Mouse (Mus musculus) adrenal gland, postnatal 4 days (tissue): ENCODE measurements around the gene Ccdc154. TPM values are rescaled to one million over a fixed set of nuclear protein-coding genes. Genes with fewer than 3 reads are reported as not detected.

Experiments used
- DNase-seq, 2 experiments: peaks; one replicate each; pipeline ENCODE4 v3.0.0; 2021 to 2022; ENCODE audit warnings: low spot score in 2 of 2, mixed read lengths in 2 of 2
- total RNA-seq, 2 experiments: library from RNA; stranded (reverse); gene quantifications; 2 replicates each; pipeline ENCODE4 v1.2.3; 2021

The Ccdc154 gene
- total RNA-seq, 2 experiments from 2014 or later = 0.20 to 0.25 TPM

GRCm38 (mm10) chr17:25184129-25184691 is 21.9 kb downstream of the Ccdc154 start, which contains the start of gene BC003965:
Gene BC003965, plus strand, starts transcription at chr17:25184554.
- peak; percentile 95 for DNase-seq

GRCm38 (mm10) chr17:25184961-25185360 is 22.7 kb downstream of the Ccdc154 start:
- no peak for DNase-seq

- no peak for DNase-seq
Measured at GRCm38 (mm10) chr17:25187784-25188149, 25.5 kb downstream of the Ccdc154 start.

GRCm38 (mm10) chr17:25188150-25189031 is 26.1 kb downstream of the Ccdc154 start, which contains the start of gene Unkl:
Gene Unkl, plus strand, starts transcription at chr17:25188397.
- peak; percentile 68 to 73 for DNase-seq

GRCm38 (mm10) chr17:25189091-25189490 is 26.8 kb downstream of the Ccdc154 start:
- DNase-seq = no peak

GRCm38 (mm10) chr17:25202401-25202800 is 40.1 kb downstream of the Ccdc154 start:
- no peak for DNase-seq

- DNase-seq = no peak
Measured at GRCm38 (mm10) chr17:25210006-25210405, 47.7 kb downstream of the Ccdc154 start.

GRCm38 (mm10) chr17:25210680-25211466 is 48.6 kb downstream of the Ccdc154 start:
- DNase-seq = no peak

GRCm38 (mm10) chr17:25211705-25212104 is 49.4 kb downstream of the Ccdc154 start:
- no peak for DNase-seq

GRCm38 (mm10) chr17:25215431-25215830 is 53.2 kb downstream of the Ccdc154 start:
- DNase-seq = no peak

GRCm38 (mm10) chr17:25218967-25219366 is 56.7 kb downstream of the Ccdc154 start:
- no peak for DNase-seq

GRCm38 (mm10) chr17:25219492-25220295 is 57.4 kb downstream of the Ccdc154 start:
- no peak for DNase-seq

GRCm38 (mm10) chr17:25220746-25221145 is 58.5 kb downstream of the Ccdc154 start:
- DNase-seq = no peak

Other genes with a start within 250 kb of the Ccdc154 start
- gene Mapk8ip3, start 225.5 kb upstream of the Ccdc154 start, total RNA-seq = 100 to 1,000 TPM; 150 to 153 TPM
- gene Jpt2, start 201.8 kb upstream of the Ccdc154 start, total RNA-seq = 10 to 100 TPM; 58.7 to 65.9 TPM
- 10 to 100 TPM; 26.3 to 31.8 TPM for gene Cramp1l, start 146.7 kb upstream of the Ccdc154 start, total RNA-seq
- 10 to 100 TPM; 25.7 to 34.2 TPM for gene Ift140, start 146.4 kb upstream of the Ccdc154 start, total RNA-seq
- gene Tmem204, start 78.9 kb upstream of the Ccdc154 start, total RNA-seq = 10 to 100 TPM; 25.5 to 26.4 TPM
- gene Telo2, start 46.5 kb upstream of the Ccdc154 start, total RNA-seq = 10 to 100 TPM; 30.3 to 35.1 TPM
- under 1 TPM; 0.36 to 0.76 TPM for gene Ptx4, start 41.7 kb upstream of the Ccdc154 start, total RNA-seq
- 10 to 100 TPM; 34.6 to 38.6 TPM for gene Clcn7, start 29.1 kb upstream of the Ccdc154 start, total RNA-seq
- gene Gm38655, start 13.0 kb downstream of the Ccdc154 start, total RNA-seq = under 1 TPM; 0.45 to 0.48 TPM
- gene BC003965, start 22.1 kb downstream of the Ccdc154 start, total RNA-seq = 10 to 100 TPM; 17.7 to 18.3 TPM
- 10 to 100 TPM; 20.8 to 21.6 TPM for gene Unkl, start 25.9 kb downstream of the Ccdc154 start, total RNA-seq
- gene Gnptg, start 77.7 kb downstream of the Ccdc154 start, total RNA-seq = 10 to 100 TPM; 39.0 to 40.6 TPM
- gene Tsr3, start 77.7 kb downstream of the Ccdc154 start, total RNA-seq = 10 to 100 TPM; 35.6 to 36.5 TPM
- 10 to 100 TPM; 24.4 to 30.7 TPM for gene Baiap3, start 93.9 kb downstream of the Ccdc154 start, total RNA-seq
- 100 to 1,000 TPM; 371 to 391 TPM for gene Ube2i, start 112.2 kb downstream of the Ccdc154 start, total RNA-seq
- 1 to 10 TPM; 2.4 to 4.6 TPM for gene Prss34, start 135.9 kb downstream of the Ccdc154 start, total RNA-seq
- not detected for gene Prss28, start 146.2 kb downstream of the Ccdc154 start, total RNA-seq
- gene Prss29, start 156.2 kb downstream of the Ccdc154 start, total RNA-seq = not detected
- gene Tpsab1, start 183.1 kb downstream of the Ccdc154 start, total RNA-seq = 1 to 10 TPM; 3.3 to 6.7 TPM
- 10 to 100 TPM; 10.3 to 19.6 TPM for gene Tpsb2, start 203.8 kb downstream of the Ccdc154 start, total RNA-seq
- gene Tpsg1, start 206.8 kb downstream of the Ccdc154 start, total RNA-seq = under 1 TPM in 1 of 2 experiments, not detected in 1; 0.56 TPM